Mouse (Mus musculus) activated CD4-positive, CD25-positive, alpha-beta regulatory T cell, adult 4 months (primary cell): ENCODE measurements around the gene Hapln2. TPM values are rescaled to one million over a fixed set of nuclear protein-coding genes. Genes with fewer than 3 reads are reported as not detected.

Source experiments
- ATAC-seq: one replicate; pipeline ENCODE4 v1.8.0; 2017
- polyA plus RNA-seq, 2 experiments: library from polyadenylated mRNA; unstranded; fragments of 100-300 nt; shearing (Covaris generic); gene quantifications; one replicate each; pipeline ENCODE4 v1.2.1; 2017

Hapln2 gene
- polyA plus RNA-seq, 2 experiments from 2014 or later: not detected

GRCm38 (mm10) chr3:87981214-87981760, 46.1 kb downstream of the Hapln2 start:
- ATAC-seq: no peak

- ATAC-seq: no peak
These were observed 46.7 kb downstream of the Hapln2 start for GRCm38 (mm10) chr3:87980728-87981127.

GRCm38 (mm10) chr3:87980085-87980484, 47.3 kb downstream of the Hapln2 start:
- no peak for ATAC-seq

GRCm38 (mm10) chr3:87979493-87979892, 47.9 kb downstream of the Hapln2 start:
- no peak for ATAC-seq

GRCm38 (mm10) chr3:87974381-87974987, 52.9 kb downstream of the Hapln2 start:
- no peak for ATAC-seq

- ATAC-seq: no peak
These were observed 53.6 kb downstream of the Hapln2 start for GRCm38 (mm10) chr3:87973593-87974380.

GRCm38 (mm10) chr3:87972776-87973175, 54.6 kb downstream of the Hapln2 start:
- ATAC-seq: no peak

- ATAC-seq: no peak
These were observed 55.1 kb downstream of the Hapln2 start for GRCm38 (mm10) chr3:87972203-87972664.

Other genes starting within 250 kb of the Hapln2 start
- gene Ntrk1, start 232.4 kb downstream of the Hapln2 start, polyA plus RNA-seq: not detected
- gene Insrr, start 230.6 kb downstream of the Hapln2 start, polyA plus RNA-seq: under 1 TPM; 0.28 to 0.61 TPM
- gene Pear1, start 203.3 kb downstream of the Hapln2 start, polyA plus RNA-seq: 10 to 100 TPM; 49.6 to 67.4 TPM
- gene Sh2d2a, start 180.8 kb downstream of the Hapln2 start, polyA plus RNA-seq: 100 to 1,000 TPM; 203 to 239 TPM
- 1 to 10 TPM; 4.5 TPM for gene Prcc, start 142.0 kb downstream of the Hapln2 start, polyA plus RNA-seq
- 10 to 100 TPM; 45.5 to 51.5 TPM for gene Hdgf, start 121.3 kb downstream of the Hapln2 start, polyA plus RNA-seq
- 100 to 1,000 TPM; 158 to 159 TPM for gene Mrpl24, start 108.1 kb downstream of the Hapln2 start, polyA plus RNA-seq
- gene Isg20l2, start 97.3 kb downstream of the Hapln2 start, polyA plus RNA-seq: 10 to 100 TPM; 17.8 to 18.5 TPM
- gene Rrnad1, start 96.9 kb downstream of the Hapln2 start, polyA plus RNA-seq: 10 to 100 TPM; 16.3 to 19.7 TPM
- not detected for gene Crabp2, start 78.9 kb downstream of the Hapln2 start, polyA plus RNA-seq
- not detected for gene Nes, start 56.5 kb downstream of the Hapln2 start, polyA plus RNA-seq
- not detected for gene Bcan, start 27.4 kb downstream of the Hapln2 start, polyA plus RNA-seq
- 10 to 100 TPM; 25.3 to 33.4 TPM for gene Gpatch4, start 15.5 kb upstream of the Hapln2 start, polyA plus RNA-seq
- 10 to 100 TPM; 70.9 to 90.8 TPM for gene Naxe, start 30.9 kb upstream of the Hapln2 start, polyA plus RNA-seq
- not detected for gene Ttc24, start 50.7 kb upstream of the Hapln2 start, polyA plus RNA-seq
- 1 to 10 TPM; 1.3 to 1.4 TPM for gene Iqgap3, start 54.4 kb upstream of the Hapln2 start, polyA plus RNA-seq
- gene Mef2d, start 114.8 kb upstream of the Hapln2 start, polyA plus RNA-seq: 10 to 100 TPM; 24.3 to 24.5 TPM
- gene Rhbg, start 227.1 kb upstream of the Hapln2 start, polyA plus RNA-seq: not detected